Mouse (Mus musculus) forebrain, embryonic 16.5 days (tissue): ENCODE data around the gene Myl6. TPM values are rescaled to one million over a fixed set of nuclear protein-coding genes. Genes with fewer than 3 reads are reported as not detected.

Source experiments
- ATAC-seq: fragments of 200-750 bp; cut with Nextera tagmentation; 2 replicates; pipeline ENCODE4 v1.8.0; 2017; ENCODE audit warnings: mild to moderate bottlenecking, moderate library complexity
- H3K27ac ChIP-seq: fragments of 300-500 bp; sonication (generic); 2 replicates; pipeline ENCODE4 v1.5.1; 2014; ENCODE audit warnings: low read length, control low read depth
- H3K27me3 ChIP-seq: fragments of 300-500 bp; sonication (generic); replicated peaks from 2 replicates; pipeline ENCODE4 v1.6.1; 2014; ENCODE audit warnings: low read length; ENCODE audit not compliant: control insufficient read depth, insufficient read depth
- H3K36me3 ChIP-seq: fragments of 300-500 bp; sonication (generic); 2 replicates; pipeline ENCODE4 v1.6.1; 2014; ENCODE audit not compliant: control insufficient read depth, insufficient read depth
- H3K4me1 ChIP-seq: fragments of 300-500 bp; sonication (generic); replicated peaks from 2 replicates; pipeline ENCODE4 v1.6.1; 2014; ENCODE audit warnings: low read length; ENCODE audit not compliant: control insufficient read depth, insufficient read depth
- H3K4me2 ChIP-seq: fragments of 300-500 bp; sonication (generic); 2 replicates; pipeline ENCODE4 v1.6.1; 2014; ENCODE audit warnings: mild to moderate bottlenecking, low read length, control low read depth
- H3K4me3 ChIP-seq: fragments of 300-500 bp; sonication (generic); replicated peaks from 2 replicates; pipeline ENCODE4 v1.5.1; 2014; ENCODE audit warnings: mild to moderate bottlenecking, low read length, control low read depth
- H3K9ac ChIP-seq: fragments of 300-500 bp; sonication (generic); replicated peaks from 2 replicates; pipeline ENCODE4 v1.6.1; 2014; ENCODE audit warnings: low read depth, low read length, control low read depth
- H3K9me3 ChIP-seq: fragments of 300-500 bp; sonication (generic); 2 replicates; pipeline ENCODE4 v1.6.1; 2016; ENCODE audit warnings: low read length; ENCODE audit not compliant: control insufficient read depth
- WGBS: fragments of 180-500 bp; shearing (Covaris S2); extraction: QIAGEN DNeasy Blood & Tissue Kit; methylation state at CpG from one replicate; pipeline ENCODE4 v1.1.7; 2014; 5-methylcytosine and 5-hydroxymethylcytosine counted together
- polyA plus RNA-seq: library from polyadenylated mRNA; unstranded; fragments of >200 nt; fragmentation: Nextera tagmentation; extraction: Ambion mirVana; gene quantifications from 2 replicates; pipeline ENCODE4 v1.2.1, GENCODE M21; 2015

Gene Myl6
- 599 and 678 TPM in 2 replicates for polyA plus RNA-seq

- Histone ChIP-seq H3K4me2 (peak within 1 kb of the TSS; percentile 91), H3K27ac (peak within 1 kb of the TSS; percentile 96), H3K27me3 (no peaks in the 10 kb centered on the region), H3K36me3 (peaks cover 11% of the 10 kb centered on the region), H3K4me3 (peak within 1 kb of the TSS; percentile 84), H3K4me1 (peaks cover 40% of the 10 kb centered on the region), H3K9ac (peak within 1 kb of the TSS; percentile 78), H3K9me3 (no peaks in the 10 kb centered on the region)
- peak; percentile 93 for ATAC-seq
- under 1% methylated on average over 45 of the region's 45 CpGs for WGBS
These were observed at the start of gene Myl6 for GRCm38 (mm10) chr10:128493695-128494666. Gene Myl6 (minus strand): TSS chr10:128494145.

- H3K4me1 ChIP-seq: peaks cover 13% of the 10 kb centered on the region
- H3K9ac ChIP-seq: no peak overlapping the region
- H3K4me3 ChIP-seq: no peak overlapping the region
- no peak overlapping the region for H3K27ac ChIP-seq
- H3K9me3 ChIP-seq: no peaks in the 10 kb centered on the region
- no peaks in the 10 kb centered on the region for H3K27me3 ChIP-seq
- H3K4me2 ChIP-seq: no peak overlapping the region
- 78% methylated on average over 2 of the region's 2 CpGs for WGBS
- ATAC-seq: no peak
- H3K36me3 ChIP-seq: peaks cover 20% of the 10 kb centered on the region
These were observed 49.2 kb upstream of the Myl6 start for GRCm38 (mm10) chr10:128543100-128543499.

GRCm38 (mm10) chr10:128538340-128538870 lies 44.5 kb upstream of the Myl6 start:
- Histone ChIP-seq H3K36me3 (peaks cover 2% of the 10 kb centered on the region), H3K27me3 (no peaks in the 10 kb centered on the region), H3K4me2 (no peak overlapping the region), H3K9ac (no peak overlapping the region), H3K27ac (no peak overlapping the region), H3K4me3 (no peak overlapping the region), H3K9me3 (no peaks in the 10 kb centered on the region), H3K4me1 (peaks cover 6% of the 10 kb centered on the region; the same call in 1 of the 2 replicates)
- WGBS: 88% methylated on average over 1 of the region's 1 CpGs
- ATAC-seq: no peak

- no peaks in the 10 kb centered on the region for H3K9me3 ChIP-seq
- no peak overlapping the region; the same call in 1 of the 2 replicates for H3K27ac ChIP-seq
- WGBS: 16% methylated on average over 18 of the region's 18 CpGs
- H3K4me2 ChIP-seq: peak overlapping the region; percentile 43
- H3K4me1 ChIP-seq: peaks cover 6% of the 10 kb centered on the region; the same call in 1 of the 2 replicates
- no peaks in the 10 kb centered on the region for H3K36me3 ChIP-seq
- peak overlapping the region; percentile 22 for H3K4me3 ChIP-seq
- H3K27me3 ChIP-seq: no peaks in the 10 kb centered on the region
- peak; percentile 93 for ATAC-seq
- 0 out of 2 replicates have a peak overlapping the region, but pooled peaks have one; percentile 20 for H3K9ac ChIP-seq
These were observed 42.5 kb upstream of the Myl6 start for GRCm38 (mm10) chr10:128536266-128536940.

- Histone ChIP-seq H3K27me3 (no peaks in the 10 kb centered on the region), H3K4me2 (peak overlapping the region; percentile 43), H3K4me3 (peak overlapping the region; percentile 22), H3K36me3 (no peaks in the 10 kb centered on the region), H3K27ac (peak overlapping the region; percentile 26; the same call in 1 of the 2 replicates), H3K4me1 (peaks cover 6% of the 10 kb centered on the region; the same call in 1 of the 2 replicates), H3K9ac (0 out of 2 replicates have a peak overlapping the region, but pooled peaks have one; percentile 20), H3K9me3 (no peaks in the 10 kb centered on the region)
- WGBS: 75% methylated on average over 4 of the region's 4 CpGs
- ATAC-seq: no peak; the same call in 1 of the 2 replicates
These were observed 41.8 kb upstream of the Myl6 start for GRCm38 (mm10) chr10:128535624-128536265.

- H3K27me3 ChIP-seq: no peaks in the 10 kb centered on the region
- 84% methylated on average over 2 of the region's 2 CpGs for WGBS
- ATAC-seq: no peak
These were observed 41.3 kb upstream of the Myl6 start for GRCm38 (mm10) chr10:128535206-128535605.

GRCm38 (mm10) chr10:128526366-128527356 lies 32.7 kb upstream of the Myl6 start:
- Histone ChIP-seq H3K27me3 (peaks cover 4% of the 10 kb centered on the region; the same call in 1 of the 2 replicates), H3K9me3 (no peaks in the 10 kb centered on the region), H3K4me2 (peak overlapping the region; percentile 100), H3K27ac (no peak overlapping the region), H3K36me3 (no peaks in the 10 kb centered on the region), H3K9ac (peak overlapping the region; percentile 71), H3K4me3 (peak overlapping the region; percentile 77), H3K4me1 (peaks cover 19% of the 10 kb centered on the region)
- no peak for ATAC-seq
- WGBS: 31% methylated on average over 28 of the region's 28 CpGs

More at GRCm38 (mm10) chr10:128535206-128535605, 41.3 kb upstream of the Myl6 start:
- Histone ChIP-seq H3K4me2 (no peak overlapping the region), H3K9me3 (no peaks in the 10 kb centered on the region), H3K27ac (no peak overlapping the region), H3K4me3 (no peak overlapping the region), H3K9ac (no peak overlapping the region), H3K36me3 (no peaks in the 10 kb centered on the region), H3K4me1 (peaks cover 6% of the 10 kb centered on the region; the same call in 1 of the 2 replicates)
